Mouse (Mus musculus) limb, embryonic 12.5 days (tissue): ENCODE measurements around the gene Mastl. TPM values are rescaled to one million over a fixed set of nuclear protein-coding genes. Genes with fewer than 3 reads are reported as not detected.
A peak's percentile ranks its signal among the peaks of the same experiment; 100 is the strongest.

Experiments used
- ATAC-seq: fragments of 200-750 bp; cut with Nextera tagmentation; 2 replicates; pipeline ENCODE4 v1.8.0; 2017; ENCODE audit warnings: low read depth, moderate TSS enrichment; ENCODE audit not compliant: insufficient number of reproducible peaks, insufficient read depth, low FRiP score, low TSS enrichment
- H3K27ac ChIP-seq: fragments of 300-500 bp; sonication (generic); 2 replicates; pipeline ENCODE4 v1.5.1; 2016; ENCODE audit warnings: mild to moderate bottlenecking, moderate library complexity
- H3K27me3 ChIP-seq: fragments of 300-500 bp; sonication (generic); 2 replicates; pipeline ENCODE4 v1.6.1; 2016; ENCODE audit warnings: mild to moderate bottlenecking, moderate library complexity
- H3K36me3 ChIP-seq: fragments of 300-500 bp; sonication (generic); 2 replicates; pipeline ENCODE4 v1.6.1; 2016; ENCODE audit warnings: mild to moderate bottlenecking, moderate library complexity
- H3K4me1 ChIP-seq: fragments of 300-500 bp; sonication (generic); replicated peaks from 2 replicates; pipeline ENCODE4 v1.6.1; 2016
- H3K4me2 ChIP-seq: fragments of 300-500 bp; sonication (generic); 2 replicates; pipeline ENCODE4 v1.6.1; 2016; ENCODE audit warnings: mild to moderate bottlenecking, moderate library complexity
- H3K4me3 ChIP-seq: fragments of 300-500 bp; sonication (generic); replicated peaks from 2 replicates; pipeline ENCODE4 v1.5.1; 2016; ENCODE audit warnings: mild to moderate bottlenecking
- H3K9ac ChIP-seq: fragments of 300-500 bp; sonication (generic); replicated peaks from 2 replicates; pipeline ENCODE4 v1.6.1; 2016; ENCODE audit warnings: mild to moderate bottlenecking, moderate library complexity
- H3K9me3 ChIP-seq: fragments of 300-500 bp; sonication (generic); 2 replicates; pipeline ENCODE4 v1.6.1; 2016; ENCODE audit warnings: mild to moderate bottlenecking, moderate library complexity
- WGBS: fragments of 180-500 bp; shearing (Covaris S2); methylation state at CpG from one replicate; pipeline ENCODE4 v1.1.7; 2016; 5-methylcytosine and 5-hydroxymethylcytosine counted together
- polyA plus RNA-seq: library from polyadenylated mRNA; unstranded; fragments of >200 nt; fragmentation: Nextera tagmentation; extraction: Ambion mirVana; gene quantifications from 2 replicates; pipeline ENCODE4 v1.2.1, GENCODE M21; 2016

Mastl gene
- 13.7 and 15.5 TPM in 2 replicates for polyA plus RNA-seq

DNA sequence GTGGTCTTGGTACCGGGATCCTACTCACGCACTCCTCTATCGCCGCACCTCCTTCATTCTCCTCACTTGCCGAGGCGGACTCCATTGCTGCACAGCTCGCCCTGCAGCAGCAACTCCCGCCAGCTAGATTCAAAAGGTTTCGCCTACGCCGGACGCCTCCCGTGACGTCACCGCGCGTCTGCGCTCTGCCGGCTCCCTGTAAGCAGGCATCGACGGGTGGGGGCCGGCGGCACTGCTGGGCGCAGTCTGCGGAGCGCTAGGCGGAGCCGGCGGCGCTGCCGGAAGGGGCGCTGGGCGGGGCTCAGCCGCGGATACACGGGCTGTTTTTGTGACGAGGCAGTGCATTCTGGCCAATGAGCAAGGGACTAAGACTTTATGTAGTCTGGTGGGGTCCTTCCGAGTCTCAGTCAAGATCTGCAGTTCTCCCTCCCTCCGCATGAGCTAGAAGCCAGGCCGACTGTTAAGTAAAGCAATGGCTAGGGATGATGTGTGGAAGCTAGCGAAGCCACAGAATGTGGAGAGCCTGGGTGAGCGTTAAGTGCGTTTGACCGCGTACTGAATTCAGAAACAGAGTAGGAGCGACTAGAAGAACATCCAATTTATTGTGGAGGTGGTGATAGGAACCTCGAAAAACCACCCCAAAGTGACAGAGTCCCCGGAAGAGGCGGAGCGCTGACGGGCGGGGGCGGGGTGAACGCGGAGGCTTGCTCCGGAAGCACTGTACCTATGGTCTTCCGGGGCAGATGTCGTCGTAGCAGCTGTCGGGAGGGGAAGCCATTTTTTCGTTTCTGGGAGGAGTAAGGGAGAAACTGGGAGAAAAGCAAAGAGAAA, at the start of gene Mastl, which contains the start of gene Yme1l1:
Gene Mastl (minus strand): TSS at position 248 of the 831 bp plus-strand sequence.
Gene Yme1l1 (plus strand): TSS at position 593 of the 831 bp plus-strand sequence.
- H3K4me3 ChIP-seq: peak within 1 kb of the TSS; percentile 73
- H3K4me2 ChIP-seq: peak within 1 kb of the TSS; percentile 79
- ATAC-seq: peak; percentile 98
- H3K36me3 ChIP-seq: peaks cover 10% of the 10 kb centered on the region
- WGBS: under 1% methylated on average over 61 of the region's 61 CpGs
- peaks cover 19% of the 10 kb centered on the region for H3K4me1 ChIP-seq
- H3K27me3 ChIP-seq: no peaks in the 10 kb centered on the region
- H3K27ac ChIP-seq: peak within 1 kb of the TSS; percentile 98
- H3K9me3 ChIP-seq: no peaks in the 10 kb centered on the region
- peak within 1 kb of the TSS; percentile 74 for H3K9ac ChIP-seq

DNA sequence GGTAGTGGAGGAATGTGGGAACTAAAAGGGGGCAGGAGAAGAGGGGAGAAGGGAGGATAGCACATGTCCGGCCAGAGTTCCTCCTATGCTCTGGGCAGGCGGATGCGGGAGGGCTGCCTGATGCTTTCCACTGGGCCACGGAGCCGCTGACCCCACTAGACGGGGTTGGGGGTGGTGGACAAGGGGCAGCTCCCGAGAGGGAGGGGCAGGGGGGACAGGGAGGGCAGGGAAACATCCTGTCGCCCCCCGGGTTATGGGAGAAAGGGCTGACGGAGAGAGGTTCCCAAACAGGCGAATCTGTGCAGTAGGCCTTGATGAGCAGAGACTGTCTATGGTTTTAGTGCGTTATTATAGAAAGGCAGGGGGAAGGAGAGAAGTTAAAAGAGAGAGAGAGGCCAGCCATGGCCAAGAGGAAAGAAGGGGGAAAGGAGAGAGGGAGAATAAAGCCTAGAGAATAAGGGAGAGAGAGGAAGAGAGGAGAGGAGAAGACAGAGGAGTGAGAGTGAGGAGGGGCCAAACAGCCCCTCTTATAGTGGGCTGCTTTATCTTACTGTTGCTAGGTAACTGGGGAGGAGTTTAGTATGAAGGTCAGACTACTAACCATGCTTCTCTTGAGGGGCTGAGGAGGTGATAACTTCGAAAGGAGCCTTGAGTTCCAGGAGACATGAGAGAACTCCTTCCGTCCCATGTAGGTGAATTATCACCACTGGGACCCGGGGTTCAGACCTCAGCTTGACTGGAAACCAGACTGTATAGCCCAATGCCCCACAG, 47.3 kb upstream of the Mastl start:
- Histone ChIP-seq H3K36me3 (peaks cover 29% of the 10 kb centered on the region), H3K4me1 (no peaks in the 10 kb centered on the region), H3K9me3 (no peaks in the 10 kb centered on the region), H3K27me3 (no peaks in the 10 kb centered on the region), H3K4me3 (no peak overlapping the region), H3K9ac (no peak overlapping the region), H3K27ac (no peak overlapping the region), H3K4me2 (no peak overlapping the region)
- ATAC-seq: no peak
- WGBS: 64% methylated on average over 15 of the region's 15 CpGs

- Histone ChIP-seq H3K4me1 (no peaks in the 10 kb centered on the region), H3K4me3 (no peak overlapping the region), H3K4me2 (no peak overlapping the region), H3K27me3 (no peaks in the 10 kb centered on the region), H3K27ac (no peak overlapping the region), H3K9ac (no peak overlapping the region), H3K36me3 (peaks cover 38% of the 10 kb centered on the region), H3K9me3 (no peaks in the 10 kb centered on the region)
- no peak for ATAC-seq
- WGBS: 98% methylated on average over 1 of the region's 1 CpGs
Measured at GRCm38 (mm10) chr2:23201034-23201433, 45.2 kb upstream of the Mastl start.

DNA sequence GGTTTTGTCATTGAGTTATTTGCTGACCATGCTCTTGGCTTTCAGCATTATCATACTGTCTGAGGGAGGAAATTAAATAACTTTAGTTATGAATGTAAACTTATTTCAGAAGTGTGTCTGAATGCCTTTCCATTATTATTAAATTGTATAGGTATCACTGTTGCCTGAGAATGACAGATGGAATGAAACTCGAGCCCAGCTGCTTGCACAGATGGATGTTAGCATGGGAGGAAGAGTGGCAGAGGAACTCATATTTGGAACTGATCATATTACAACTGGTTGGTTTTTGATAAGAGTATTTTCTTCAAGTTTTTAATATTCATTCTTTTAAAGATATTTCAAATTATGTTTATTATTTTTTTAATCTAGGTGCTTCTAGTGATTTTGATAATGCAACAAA, 38.5 kb upstream of the Mastl start:
- Histone ChIP-seq H3K36me3 (peaks cover 74% of the 10 kb centered on the region), H3K27ac (no peak overlapping the region), H3K9ac (no peak overlapping the region), H3K4me2 (no peak overlapping the region), H3K9me3 (no peaks in the 10 kb centered on the region), H3K4me1 (no peaks in the 10 kb centered on the region), H3K27me3 (no peaks in the 10 kb centered on the region), H3K4me3 (no peak overlapping the region)
- WGBS: 89% methylated on average over 1 of the region's 1 CpGs
- no peak for ATAC-seq

GRCm38 (mm10) chr2:23172305-23172704, 16.5 kb upstream of the Mastl start:
- WGBS: 89% methylated on average over 3 of the region's 3 CpGs
- Histone ChIP-seq H3K9me3 (no peaks in the 10 kb centered on the region), H3K27ac (no peak overlapping the region), H3K4me3 (no peak overlapping the region), H3K36me3 (peaks cover 81% of the 10 kb centered on the region), H3K9ac (no peak overlapping the region), H3K27me3 (no peaks in the 10 kb centered on the region), H3K4me1 (no peaks in the 10 kb centered on the region), H3K4me2 (no peak overlapping the region)
- ATAC-seq: no peak

GRCm38 (mm10) chr2:23156608-23157081, 821 bp upstream of the Mastl start:
- H3K4me2 ChIP-seq: peak overlapping the region; percentile 60
- ATAC-seq: peak; percentile 35; the same call in 1 of the 2 replicates
- H3K36me3 ChIP-seq: peaks cover 16% of the 10 kb centered on the region
- peak overlapping the region; percentile 98 for H3K27ac ChIP-seq
- under 1% methylated on average over 17 of the region's 17 CpGs for WGBS
- H3K4me3 ChIP-seq: peak overlapping the region; percentile 73
- no peaks in the 10 kb centered on the region for H3K9me3 ChIP-seq
- H3K9ac ChIP-seq: peak overlapping the region; percentile 74
- no peaks in the 10 kb centered on the region for H3K27me3 ChIP-seq
- peaks cover 19% of the 10 kb centered on the region for H3K4me1 ChIP-seq

DNA sequence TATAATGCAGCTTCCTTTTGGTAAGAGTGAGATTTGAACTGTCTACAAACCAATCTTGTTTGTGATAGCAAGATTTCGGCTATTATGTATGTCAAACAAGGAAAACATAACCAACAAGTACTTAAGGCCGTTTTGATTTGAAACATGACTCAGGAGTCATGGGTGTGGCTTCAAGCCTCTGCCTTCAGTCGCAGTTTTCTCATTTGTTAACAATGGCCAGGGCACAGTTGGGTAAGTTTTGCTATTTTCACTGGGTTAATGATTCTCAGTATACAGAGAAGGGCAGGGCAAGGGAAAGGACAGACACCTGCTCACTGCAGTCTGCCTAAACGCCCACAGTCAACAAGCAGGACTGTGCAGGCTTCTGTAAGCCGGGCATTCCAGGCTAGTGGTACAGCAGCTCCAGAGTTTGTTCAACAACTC, 614 bp downstream of the Mastl start:
- H3K27ac ChIP-seq: peak overlapping the region; percentile 98
- H3K27me3 ChIP-seq: no peaks in the 10 kb centered on the region
- peaks cover 11% of the 10 kb centered on the region; the same call in 1 of the 2 replicates for H3K36me3 ChIP-seq
- H3K4me1 ChIP-seq: peaks cover 19% of the 10 kb centered on the region
- ATAC-seq: peak; percentile 1; the same call in 1 of the 2 replicates
- H3K4me3 ChIP-seq: peak overlapping the region; percentile 73
- 6% methylated on average over 5 of the region's 5 CpGs for WGBS
- H3K9me3 ChIP-seq: no peaks in the 10 kb centered on the region
- H3K4me2 ChIP-seq: peak overlapping the region; percentile 79
- peak overlapping the region; percentile 60 for H3K9ac ChIP-seq

DNA sequence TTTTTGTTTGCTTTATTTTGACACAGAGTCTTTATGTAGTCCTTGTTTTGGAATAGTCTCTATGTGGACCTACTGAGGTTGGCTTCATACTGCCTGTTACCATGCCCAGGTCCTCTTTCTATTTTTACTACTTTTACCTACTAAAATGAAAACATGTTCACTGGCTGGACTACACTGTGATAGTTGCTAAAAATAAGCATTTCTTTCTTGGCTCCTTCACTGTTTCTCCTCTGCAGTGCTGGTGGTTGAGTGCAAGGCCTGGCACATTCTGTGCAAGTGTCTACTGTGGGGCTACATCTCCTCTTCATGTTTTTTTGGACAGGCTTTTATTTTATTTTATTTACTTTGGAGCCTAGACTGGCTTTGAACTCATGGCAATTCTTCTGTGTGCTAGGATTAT, 36.3 kb downstream of the Mastl start:
- no peak overlapping the region for H3K27ac ChIP-seq
- H3K27me3 ChIP-seq: no peaks in the 10 kb centered on the region
- H3K9ac ChIP-seq: no peak overlapping the region
- H3K36me3 ChIP-seq: peaks cover 38% of the 10 kb centered on the region
- H3K9me3 ChIP-seq: no peaks in the 10 kb centered on the region
- H3K4me1 ChIP-seq: no peaks in the 10 kb centered on the region
- ATAC-seq: no peak
- no peak overlapping the region for H3K4me3 ChIP-seq
- H3K4me2 ChIP-seq: no peak overlapping the region

DNA sequence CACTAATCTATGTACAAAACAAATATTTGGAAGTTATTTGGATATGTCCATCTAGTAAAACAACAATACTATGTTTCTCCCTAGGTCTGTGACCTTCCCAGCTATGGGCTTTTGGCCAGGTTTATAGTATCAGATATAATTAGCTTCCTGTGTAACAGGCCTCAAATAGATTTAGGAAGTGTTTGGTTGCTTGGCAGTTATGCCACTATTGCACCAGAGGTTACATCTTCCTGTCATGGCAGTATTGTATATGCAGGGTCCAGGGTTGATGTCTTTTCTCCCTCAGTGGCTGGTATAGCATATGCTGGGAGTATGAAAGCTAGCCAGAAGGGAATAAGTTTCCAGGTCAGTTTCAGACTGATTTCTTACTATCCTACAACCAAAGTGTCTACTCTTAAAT, 53.6 kb downstream of the Mastl start:
- no peaks in the 10 kb centered on the region for H3K27me3 ChIP-seq
- no peak overlapping the region for H3K9ac ChIP-seq
- H3K9me3 ChIP-seq: no peaks in the 10 kb centered on the region; the same call in 1 of the 2 replicates
- H3K27ac ChIP-seq: no peak overlapping the region
- no peak overlapping the region for H3K4me3 ChIP-seq
- no peak for ATAC-seq
- no peaks in the 10 kb centered on the region for H3K4me1 ChIP-seq
- no peak overlapping the region for H3K4me2 ChIP-seq
- peaks cover 28% of the 10 kb centered on the region for H3K36me3 ChIP-seq

- Histone ChIP-seq H3K4me3 (no peak overlapping the region), H3K27me3 (no peaks in the 10 kb centered on the region), H3K9ac (no peak overlapping the region), H3K9me3 (no peaks in the 10 kb centered on the region; the same call in 1 of the 2 replicates), H3K36me3 (peaks cover 53% of the 10 kb centered on the region), H3K4me2 (no peak overlapping the region), H3K27ac (no peak overlapping the region), H3K4me1 (no peaks in the 10 kb centered on the region)
- ATAC-seq: no peak
Measured at GRCm38 (mm10) chr2:23097028-23097427, 58.8 kb downstream of the Mastl start.

DNA sequence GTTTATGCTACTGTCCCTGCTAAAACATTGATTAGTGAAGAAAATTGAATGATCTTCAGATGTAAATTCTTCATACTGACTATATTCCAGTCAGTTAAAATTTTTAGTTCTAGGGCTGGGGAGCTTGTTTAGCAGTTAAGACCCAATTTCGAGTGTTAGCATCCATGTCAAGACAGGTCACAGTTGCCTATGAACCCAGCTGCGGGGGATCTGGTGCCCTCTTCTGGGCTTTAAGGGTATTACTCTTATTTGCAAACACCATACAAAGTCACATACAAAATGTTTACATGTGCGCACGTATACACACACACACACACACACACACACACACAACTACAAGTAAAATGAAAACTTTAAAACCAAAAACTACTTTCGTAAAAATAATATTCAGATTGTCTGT, 63.6 kb downstream of the Mastl start:
- no peak for ATAC-seq
- Histone ChIP-seq H3K36me3 (peaks cover 80% of the 10 kb centered on the region), H3K27ac (no peak overlapping the region), H3K4me3 (no peak overlapping the region), H3K4me1 (no peaks in the 10 kb centered on the region), H3K27me3 (no peaks in the 10 kb centered on the region), H3K9ac (no peak overlapping the region), H3K4me2 (no peak overlapping the region), H3K9me3 (no peaks in the 10 kb centered on the region)
- 52% methylated on average over 5 of the region's 5 CpGs for WGBS
